Mouse (Mus musculus): Measurements from ENCODE around the gene Eif4a3. TPM values are rescaled to one million over a fixed set of nuclear protein-coding genes. Genes with fewer than 3 reads are reported as not detected.

The Eif4a3 gene
- 188 and 202 TPM in 2 replicates for total RNA-seq (2014; fragmentation: Nextera tagmentation)
- total RNA-seq (2017) = 244 and 261 TPM in 2 replicates
- polyA plus RNA-seq (2012) = 224 and 241 TPM in 2 replicates

DNA sequence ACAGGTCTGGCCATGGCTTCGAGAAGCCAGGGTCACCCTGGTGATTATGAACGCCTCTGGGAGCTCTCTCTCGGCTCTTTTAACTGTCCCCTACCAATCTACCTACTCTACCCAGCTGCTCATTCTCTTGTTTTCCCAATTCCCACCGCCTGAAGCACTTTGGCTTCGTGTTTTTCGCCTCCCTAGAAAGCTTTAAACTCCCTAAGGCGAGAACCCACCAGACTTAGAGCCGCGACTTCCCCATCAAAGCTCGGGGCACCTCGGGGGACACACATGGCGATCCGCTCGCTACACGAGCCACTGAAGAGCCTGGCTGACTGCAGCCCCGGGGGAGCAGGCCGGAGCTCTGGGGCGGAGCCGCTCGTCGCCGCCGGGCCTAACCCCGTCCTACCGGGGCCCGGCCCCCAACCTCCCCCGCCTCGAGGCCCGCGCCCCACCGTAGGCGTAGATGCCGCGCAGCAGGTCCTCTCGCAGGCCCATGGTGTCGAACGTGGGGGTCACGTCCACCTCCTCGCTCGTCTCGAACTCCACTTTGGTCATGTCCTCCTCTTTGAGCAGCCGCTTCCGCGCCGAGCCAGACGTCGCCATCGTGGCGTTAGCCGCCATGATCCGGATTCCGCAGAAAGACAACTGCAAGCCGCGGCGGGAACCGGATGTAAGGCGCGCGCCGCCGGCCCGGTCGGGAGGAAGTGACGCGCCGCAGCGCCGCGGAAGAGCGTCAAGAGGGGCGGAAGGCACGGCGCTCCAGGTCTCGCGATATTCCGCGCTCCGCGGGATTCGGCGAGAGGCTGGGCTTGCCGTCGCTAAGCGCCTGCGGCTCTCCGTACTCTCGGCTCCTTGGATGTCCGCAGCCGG, at the start of gene Eif4a3:
Gene Eif4a3 (minus strand): TSS at position 699 of the 855 bp plus-strand sequence.
- H3K4me1 ChIP-seq (ENCODE audit: insufficient read depth, low read depth, low read length) = peaks cover 30% of the 10 kb centered on the region
- TF ChIP-seq POLR2AphosphoS5 (IDR thresholded peaks at IDR 0.05; ENCODE audit: insufficient replicate concordance, low read depth, low read length) (no peak), TAL1 (conservative IDR thresholded peaks at IDR 0.05; ENCODE audit: low read depth, low read length) (no peak), CTCF (IDR thresholded peaks at IDR 0.05; ENCODE audit: low read depth, low read length) (no peak), GATA1 (IDR thresholded peaks at IDR 0.05; ENCODE audit: borderline replicate concordance, low read length) (no peak), GATA2 (IDR thresholded peaks at IDR 0.05; ENCODE audit: borderline replicate concordance, low read depth, low read length) (no peak)
- peak within 1 kb of the TSS; percentile 92 for H3K4me3 ChIP-seq (ENCODE audit: low read depth, low read length)
- H3K27me3 ChIP-seq (ENCODE audit: insufficient read depth, low read length) = peaks cover 31% of the 10 kb centered on the region
- H3K9me3 ChIP-seq (replicated peaks) = no peaks in the 10 kb centered on the region
- H3K36me3 ChIP-seq (replicated peaks) = peaks cover 41% of the 10 kb centered on the region
- ATAC-seq (ENCODE audit: extremely low read depth, insufficient number of reproducible peaks, low FRiP score, poor library complexity, severe bottlenecking) (peak; percentile 75), DNase-seq (ENCODE audit: low spot score) (peak; percentile 94)

DNA sequence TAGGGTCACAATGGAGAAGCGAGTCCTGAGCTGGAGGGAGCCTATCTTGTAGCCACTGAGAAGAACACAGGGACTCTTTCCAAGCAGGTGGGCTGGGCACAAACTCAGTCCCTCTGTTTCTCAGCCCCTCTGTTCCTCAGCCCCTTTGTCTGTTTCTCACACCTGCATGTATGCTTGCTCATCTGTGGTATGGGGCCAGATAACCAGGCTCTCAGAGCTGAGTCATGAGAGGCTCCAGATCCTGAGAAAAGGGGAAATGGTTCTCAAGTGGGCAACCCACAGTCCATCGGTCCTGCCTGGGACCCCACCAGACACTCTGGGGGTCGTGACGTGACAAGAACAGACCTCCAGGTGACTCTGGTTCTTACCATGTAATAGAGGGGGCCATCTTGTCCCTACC, 47.2 kb upstream of the Eif4a3 start:
- Histone ChIP-seq H3K36me3 (replicated peaks) (peaks cover 74% of the 10 kb centered on the region), H3K27me3 (ENCODE audit: insufficient read depth, low read length) (no peaks in the 10 kb centered on the region; the same call in 1 of the 2 replicates), H3K4me3 (ENCODE audit: low read depth, low read length) (no peak overlapping the region), H3K4me1 (ENCODE audit: insufficient read depth, low read depth, low read length) (peaks cover 29% of the 10 kb centered on the region), H3K9me3 (replicated peaks) (no peaks in the 10 kb centered on the region)
- DNase-seq (ENCODE audit: low spot score) = no peak
- TF ChIP-seq TAL1 (conservative IDR thresholded peaks at IDR 0.05; ENCODE audit: low read depth, low read length) = 0 out of 2 replicates have a peak, but pooled peaks have one; percentile 9
- no peak for TF ChIP-seq CTCF (IDR thresholded peaks at IDR 0.05; ENCODE audit: low read depth, low read length)
- no peak for TF ChIP-seq POLR2AphosphoS5 (IDR thresholded peaks at IDR 0.05; ENCODE audit: insufficient replicate concordance, low read depth, low read length)
- TF ChIP-seq GATA1 (IDR thresholded peaks at IDR 0.05; ENCODE audit: borderline replicate concordance, low read length) = no peak
- TF ChIP-seq GATA2 (IDR thresholded peaks at IDR 0.05; ENCODE audit: borderline replicate concordance, low read depth, low read length) = no peak
- ATAC-seq (ENCODE audit: extremely low read depth, insufficient number of reproducible peaks, low FRiP score, poor library complexity, severe bottlenecking) = peak; percentile 30

- peaks cover 26% of the 10 kb centered on the region for H3K4me1 ChIP-seq (ENCODE audit: insufficient read depth, low read depth, low read length)
- TF ChIP-seq TAL1 (conservative IDR thresholded peaks at IDR 0.05; ENCODE audit: low read depth, low read length) (no peak), CTCF (IDR thresholded peaks at IDR 0.05; ENCODE audit: low read depth, low read length) (no peak), GATA1 (IDR thresholded peaks at IDR 0.05; ENCODE audit: borderline replicate concordance, low read length) (no peak), GATA2 (IDR thresholded peaks at IDR 0.05; ENCODE audit: borderline replicate concordance, low read depth, low read length) (no peak), POLR2AphosphoS5 (IDR thresholded peaks at IDR 0.05; ENCODE audit: insufficient replicate concordance, low read depth, low read length) (no peak)
- peaks cover 59% of the 10 kb centered on the region for H3K36me3 ChIP-seq (replicated peaks)
- no peak overlapping the region for H3K4me3 ChIP-seq (ENCODE audit: low read depth, low read length)
- no peak for ATAC-seq (ENCODE audit: extremely low read depth, insufficient number of reproducible peaks, low FRiP score, poor library complexity, severe bottlenecking)
- peaks cover 3% of the 10 kb centered on the region; the same call in 1 of the 2 replicates for H3K27me3 ChIP-seq (ENCODE audit: insufficient read depth, low read length)
- DNase-seq (ENCODE audit: low spot score) = no peak
- H3K9me3 ChIP-seq (replicated peaks) = no peaks in the 10 kb centered on the region
Measured at GRCm38 (mm10) chr11:119344865-119345264, 45.0 kb upstream of the Eif4a3 start.

- no peak for DNase-seq (ENCODE audit: low spot score)
- Histone ChIP-seq H3K36me3 (replicated peaks) (peaks cover 52% of the 10 kb centered on the region), H3K27me3 (ENCODE audit: insufficient read depth, low read length) (peaks cover 5% of the 10 kb centered on the region; the same call in 1 of the 2 replicates), H3K9me3 (replicated peaks) (no peaks in the 10 kb centered on the region), H3K4me1 (ENCODE audit: insufficient read depth, low read depth, low read length) (peaks cover 26% of the 10 kb centered on the region), H3K4me3 (ENCODE audit: low read depth, low read length) (no peak overlapping the region)
- ATAC-seq (ENCODE audit: extremely low read depth, insufficient number of reproducible peaks, low FRiP score, poor library complexity, severe bottlenecking) = no peak
- TF ChIP-seq GATA2 (IDR thresholded peaks at IDR 0.05; ENCODE audit: borderline replicate concordance, low read depth, low read length) = no peak
- no peak for TF ChIP-seq POLR2AphosphoS5 (IDR thresholded peaks at IDR 0.05; ENCODE audit: insufficient replicate concordance, low read depth, low read length)
- TF ChIP-seq CTCF (IDR thresholded peaks at IDR 0.05; ENCODE audit: low read depth, low read length) = no peak
- no peak for TF ChIP-seq GATA1 (IDR thresholded peaks at IDR 0.05; ENCODE audit: borderline replicate concordance, low read length)
- no peak for TF ChIP-seq TAL1 (conservative IDR thresholded peaks at IDR 0.05; ENCODE audit: low read depth, low read length)
Measured at GRCm38 (mm10) chr11:119344178-119344577, 44.3 kb upstream of the Eif4a3 start.

DNA sequence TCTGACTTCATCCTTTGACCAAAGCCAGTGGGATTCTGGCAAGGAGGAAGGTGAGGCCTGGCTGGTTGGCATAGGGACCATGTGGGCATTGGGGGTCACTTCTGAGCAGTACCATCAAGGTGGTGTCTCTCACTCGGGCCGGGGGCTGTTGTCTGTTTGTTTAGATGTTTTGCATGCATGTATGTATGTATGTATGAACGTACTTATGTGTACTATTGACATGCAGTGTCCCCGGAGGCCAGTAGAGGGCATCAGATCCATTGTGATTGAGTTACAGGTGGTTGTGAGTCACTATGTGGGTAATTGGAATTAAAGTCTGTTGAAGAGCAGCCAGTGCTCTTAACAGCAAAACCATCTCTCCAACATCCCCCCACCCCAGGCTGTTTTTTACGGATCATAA, 39.7 kb upstream of the Eif4a3 start:
- peak; percentile 38 for DNase-seq (ENCODE audit: low spot score)
- H3K4me1 ChIP-seq (ENCODE audit: insufficient read depth, low read depth, low read length) = peaks cover 5% of the 10 kb centered on the region; the same call in 1 of the 2 replicates
- H3K9me3 ChIP-seq (replicated peaks) = no peaks in the 10 kb centered on the region
- TF ChIP-seq GATA1 (IDR thresholded peaks at IDR 0.05; ENCODE audit: borderline replicate concordance, low read length) (no peak), POLR2AphosphoS5 (IDR thresholded peaks at IDR 0.05; ENCODE audit: insufficient replicate concordance, low read depth, low read length) (no peak), TAL1 (conservative IDR thresholded peaks at IDR 0.05; ENCODE audit: low read depth, low read length) (no peak), GATA2 (IDR thresholded peaks at IDR 0.05; ENCODE audit: borderline replicate concordance, low read depth, low read length) (no peak), CTCF (IDR thresholded peaks at IDR 0.05; ENCODE audit: low read depth, low read length) (peak; percentile 94)
- H3K4me3 ChIP-seq (ENCODE audit: low read depth, low read length) = no peak overlapping the region
- H3K36me3 ChIP-seq (replicated peaks) = peaks cover 11% of the 10 kb centered on the region
- 0 out of 2 replicates have a peak, but pooled peaks have one; percentile 50 for ATAC-seq (ENCODE audit: extremely low read depth, insufficient number of reproducible peaks, low FRiP score, poor library complexity, severe bottlenecking)
- peaks cover 25% of the 10 kb centered on the region for H3K27me3 ChIP-seq (ENCODE audit: insufficient read depth, low read length)

DNA sequence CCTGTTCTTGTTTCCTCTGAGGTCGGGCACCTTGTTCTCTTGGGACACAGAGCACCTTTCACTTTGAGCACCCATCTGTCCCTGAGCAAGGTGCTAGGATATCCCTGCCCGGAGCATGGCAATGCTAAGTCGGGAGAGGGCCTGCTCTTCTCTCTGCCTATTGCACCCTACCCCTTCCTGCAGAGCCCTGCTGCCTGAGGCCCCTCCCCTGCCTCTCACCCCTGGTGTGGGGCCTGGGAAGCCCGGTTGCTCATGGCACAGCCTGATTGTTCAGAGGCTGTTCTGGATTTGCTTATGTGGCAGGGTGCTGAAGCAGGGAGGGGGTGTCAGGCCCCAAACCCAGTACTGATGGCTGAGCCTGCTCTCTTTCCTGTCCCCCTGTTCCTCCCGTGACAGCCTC, 39.3 kb upstream of the Eif4a3 start:
- TF ChIP-seq GATA2 (IDR thresholded peaks at IDR 0.05; ENCODE audit: borderline replicate concordance, low read depth, low read length) (no peak), GATA1 (IDR thresholded peaks at IDR 0.05; ENCODE audit: borderline replicate concordance, low read length) (no peak)
- Histone ChIP-seq H3K4me3 (ENCODE audit: low read depth, low read length) (no peak overlapping the region), H3K36me3 (replicated peaks) (peaks cover 6% of the 10 kb centered on the region), H3K27me3 (ENCODE audit: insufficient read depth, low read length) (peaks cover 25% of the 10 kb centered on the region), H3K4me1 (ENCODE audit: insufficient read depth, low read depth, low read length) (peaks cover 5% of the 10 kb centered on the region; the same call in 1 of the 2 replicates), H3K9me3 (replicated peaks) (no peaks in the 10 kb centered on the region)
- ATAC-seq (ENCODE audit: extremely low read depth, insufficient number of reproducible peaks, low FRiP score, poor library complexity, severe bottlenecking) (no peak), DNase-seq (ENCODE audit: low spot score) (no peak)
